Mouse (Mus musculus): ENCODE data around the gene Fgf7.

DNA sequence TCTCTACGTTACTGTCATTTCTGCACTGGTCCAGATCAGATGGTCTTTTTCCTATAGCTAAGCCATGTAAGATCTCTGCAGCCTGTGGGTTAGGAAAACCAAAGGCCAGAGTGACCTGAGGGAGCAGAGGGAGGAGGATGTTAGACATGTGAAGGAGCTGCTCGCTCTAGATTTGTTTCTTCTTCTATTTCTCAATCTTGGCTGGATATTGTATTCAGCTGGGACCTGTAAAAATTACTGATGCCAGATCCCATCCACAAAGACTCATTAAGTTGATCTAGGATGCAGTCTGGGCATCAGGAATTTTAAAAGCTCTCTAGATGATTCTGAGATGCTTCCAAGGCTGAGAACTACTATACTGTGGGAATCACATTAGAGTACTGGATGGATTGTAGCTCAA lies 6.2 kb downstream of the Fgf7 start:
- TF ChIP-seq CTCF (IDR thresholded peaks at IDR 0.05; ENCODE audit: low read depth), result no peak
- TF ChIP-seq EP300 (IDR thresholded peaks at IDR 0.05; ENCODE audit: low read depth), result no peak

Measured in heart, postnatal 0 days (tissue).